Mouse (Mus musculus) lung, postnatal 4 days (tissue): ENCODE measurements at regions not wholly inside any gene's neighbourhood (a gene's known extent, or its start where the extent isn't known, plus 50 kb on each side); places are given as distances from the start of the nearest gene placed in this dataset.

Experiments
- DNase-seq, 2 experiments: peaks; one replicate each; pipeline ENCODE4 v3.0.0; 2021

DNA sequence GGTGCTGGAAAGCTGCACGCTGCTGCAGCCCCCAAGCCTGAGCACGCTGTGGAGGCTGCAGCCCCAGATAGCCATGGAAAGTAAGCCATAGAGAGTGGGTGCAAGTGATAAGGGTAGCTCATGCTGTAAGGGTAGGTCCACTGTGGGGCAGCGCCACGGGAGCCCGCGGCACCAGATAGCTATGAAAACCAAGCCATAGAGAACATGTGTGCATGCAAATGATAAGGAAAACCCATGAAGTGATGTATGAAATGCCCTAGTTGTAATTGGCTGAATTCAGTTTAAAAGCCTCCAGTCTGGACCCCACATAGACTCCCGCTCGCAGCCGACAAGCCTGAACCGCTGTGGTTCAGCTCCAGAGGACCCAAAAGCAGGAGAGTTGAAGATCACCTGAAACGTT, 58.8 kb upstream of the L3mbtl3 start:
- no peak for DNase-seq

DNA sequence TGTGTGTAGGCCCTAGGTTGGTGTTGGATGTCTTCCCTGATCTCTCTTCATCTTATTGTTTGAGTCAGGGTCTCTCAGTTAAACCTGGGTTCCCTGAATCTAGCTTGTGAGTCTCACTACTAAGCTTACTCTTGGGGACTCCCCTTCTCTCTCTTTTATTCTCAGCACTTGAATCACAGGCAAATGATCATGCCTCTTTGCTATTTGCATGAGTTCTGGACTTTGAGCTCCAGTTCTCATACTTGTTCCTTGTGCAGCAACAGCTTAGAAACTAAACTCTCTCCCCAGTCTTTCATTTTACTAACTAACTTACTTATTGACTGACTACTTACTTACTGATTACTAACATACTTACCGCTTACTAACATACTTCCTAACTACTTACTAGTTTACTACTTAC, 64.9 kb upstream of the L3mbtl3 start:
- DNase-seq: no peak

DNA sequence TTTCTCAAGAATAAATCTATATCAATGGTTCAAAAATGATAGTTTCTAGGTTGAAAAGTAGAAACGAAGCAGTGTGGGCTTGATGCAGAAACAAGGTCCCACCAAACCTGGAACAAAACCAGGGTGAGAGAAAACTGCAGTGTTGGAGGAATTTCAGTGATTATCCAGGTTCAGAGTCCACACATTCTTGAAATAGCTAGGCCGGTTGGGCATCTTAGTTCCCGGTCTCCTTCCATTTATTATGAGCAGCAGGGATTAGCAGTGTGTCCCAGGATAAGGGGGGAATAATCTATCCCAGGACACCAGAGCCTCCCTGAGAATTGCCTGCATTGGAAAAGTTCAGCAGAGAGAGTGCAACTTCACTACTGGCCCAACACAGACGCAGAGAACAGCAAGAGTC, 108.5 kb upstream of the L3mbtl3 start:
- no peak for DNase-seq

DNA sequence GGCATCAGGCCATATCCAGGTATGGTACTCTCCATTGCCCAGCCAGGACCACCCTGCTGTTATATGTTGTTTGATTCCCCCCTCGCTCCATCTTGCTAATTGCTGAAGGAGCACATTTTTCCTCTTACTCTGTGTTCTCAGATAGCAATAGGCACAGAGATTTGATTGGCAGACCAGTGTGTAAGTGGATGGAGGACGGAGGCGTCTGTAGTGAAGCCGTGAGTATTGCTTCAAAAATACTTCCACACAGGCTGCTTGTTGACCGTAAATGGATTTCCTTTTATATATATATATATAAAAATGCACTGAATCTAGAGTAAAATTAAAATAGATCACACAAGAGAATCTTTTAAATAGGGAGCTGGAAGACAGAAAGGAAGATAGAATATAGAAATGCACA, 115.6 kb upstream of the L3mbtl3 start:
- no peak for DNase-seq

DNA sequence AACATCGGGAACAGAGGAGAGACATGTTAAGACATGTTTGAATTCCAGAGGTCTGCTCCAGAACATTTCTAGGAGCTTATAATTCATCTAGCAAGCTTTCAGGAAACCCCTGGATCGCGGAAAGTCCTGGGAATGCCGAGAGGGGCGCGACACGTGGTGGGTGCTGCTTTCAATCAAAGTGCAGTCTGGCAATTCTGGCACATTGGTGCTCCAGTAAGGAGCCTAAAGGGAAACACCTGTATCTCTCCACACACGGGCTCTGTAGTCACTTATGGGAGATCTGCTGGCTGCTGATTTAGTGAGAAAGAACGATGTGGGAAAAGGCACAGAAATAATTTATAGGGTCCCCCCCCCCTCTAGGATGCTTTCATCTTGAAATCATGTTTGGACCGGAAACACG, 116.4 kb upstream of the L3mbtl3 start:
- DNase-seq: no peak

DNA sequence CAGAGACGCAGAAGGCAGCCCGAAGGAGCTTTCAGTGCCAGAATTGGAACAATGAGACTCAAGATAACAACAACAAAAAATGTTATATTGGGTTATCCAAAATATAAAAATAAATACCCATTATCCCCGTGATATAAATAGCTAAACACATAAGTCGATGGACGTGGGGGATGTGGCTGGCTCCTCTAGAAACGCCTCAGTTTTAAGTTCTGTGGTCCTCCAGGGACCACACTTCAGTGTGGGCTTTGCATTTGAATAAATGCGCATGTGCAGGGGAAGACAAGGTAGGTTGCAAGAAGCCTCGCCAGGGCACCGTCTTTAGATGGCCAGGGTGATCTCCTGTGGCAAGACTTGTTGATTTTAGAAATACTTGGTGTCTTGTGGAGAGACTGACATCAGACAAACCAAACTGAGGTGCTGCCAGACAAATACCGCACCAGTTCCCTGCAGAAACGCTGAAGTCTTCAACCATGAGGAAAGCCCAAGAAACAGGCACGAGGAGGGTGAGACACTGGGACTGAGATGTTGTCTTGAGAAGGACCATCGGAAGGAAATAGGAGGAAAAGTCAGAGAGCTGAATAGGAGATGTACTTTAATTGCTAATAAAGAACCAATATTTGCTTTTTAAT, 117.2 kb upstream of the L3mbtl3 start:
- no peak for DNase-seq

DNA sequence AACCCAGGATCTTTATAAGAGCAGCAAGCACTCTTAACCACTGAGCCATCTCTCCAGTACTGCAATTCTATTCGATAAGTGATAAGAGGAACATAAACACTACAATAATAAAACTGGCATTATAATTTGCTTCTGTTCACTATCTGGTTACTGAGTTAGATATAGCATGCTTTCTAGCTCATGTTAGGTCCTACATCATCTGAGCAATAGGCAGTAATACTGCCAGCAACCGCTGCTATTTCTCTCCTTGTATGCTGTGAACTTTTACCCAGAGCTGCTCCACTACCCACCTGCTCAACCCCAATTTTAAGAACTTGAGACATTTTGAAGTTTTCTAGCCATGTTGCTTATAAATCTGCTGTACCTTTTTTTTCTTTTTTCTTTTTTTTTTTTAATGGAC, 118.0 kb upstream of the L3mbtl3 start:
- DNase-seq: no peak

DNA sequence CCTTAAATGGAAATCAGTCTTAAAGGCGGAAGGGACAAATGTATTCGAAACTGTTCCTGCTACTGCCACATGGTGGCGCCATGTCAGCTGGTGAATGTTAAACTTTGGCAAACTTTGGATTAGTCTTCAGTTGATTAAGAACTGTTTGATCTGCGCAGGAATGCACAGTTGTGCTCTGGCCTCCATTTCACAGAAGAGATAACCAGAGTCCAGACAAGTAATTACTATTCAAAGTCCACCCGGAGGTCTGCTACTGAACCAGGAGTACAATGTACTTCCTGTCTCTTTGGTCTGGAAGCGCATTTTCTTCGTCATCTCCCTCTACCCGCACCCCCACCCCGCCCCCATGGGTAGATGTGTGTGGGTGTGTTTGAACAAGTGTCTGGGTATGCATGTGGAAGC, 118.6 kb upstream of the L3mbtl3 start:
- peak in 1 of 2 experiments; percentile 54 for DNase-seq

DNA sequence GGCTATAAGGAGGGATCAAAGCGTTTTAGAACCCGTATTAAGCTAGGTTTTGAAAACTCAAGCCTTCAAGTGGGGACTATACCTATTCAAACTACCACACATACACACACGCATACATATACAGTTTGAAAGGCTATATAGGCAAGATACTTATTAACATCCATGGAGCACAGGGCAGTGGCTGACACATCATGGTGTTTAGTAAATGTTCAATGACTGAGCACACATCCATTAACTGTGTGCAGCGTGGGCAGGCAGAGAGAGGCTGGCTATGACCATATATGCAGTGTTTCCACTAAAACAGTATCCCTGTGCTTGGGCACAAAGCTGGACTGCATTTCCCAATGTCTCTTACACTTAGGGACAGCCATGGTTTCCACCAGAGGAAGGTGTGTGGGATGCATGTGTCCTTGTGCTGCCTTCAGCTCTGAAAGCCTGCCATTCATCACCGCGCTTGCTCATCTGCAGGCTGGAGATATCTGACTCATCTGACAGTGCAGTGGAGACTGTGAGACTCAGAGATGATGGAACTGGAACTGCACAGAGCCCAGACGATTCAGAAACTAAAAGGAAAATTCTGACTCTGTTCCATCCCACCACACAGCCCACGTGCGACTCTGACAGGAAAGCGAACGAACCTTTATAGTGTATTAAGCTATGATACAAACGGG, 124.6 kb upstream of the L3mbtl3 start:
- DNase-seq: no peak

DNA sequence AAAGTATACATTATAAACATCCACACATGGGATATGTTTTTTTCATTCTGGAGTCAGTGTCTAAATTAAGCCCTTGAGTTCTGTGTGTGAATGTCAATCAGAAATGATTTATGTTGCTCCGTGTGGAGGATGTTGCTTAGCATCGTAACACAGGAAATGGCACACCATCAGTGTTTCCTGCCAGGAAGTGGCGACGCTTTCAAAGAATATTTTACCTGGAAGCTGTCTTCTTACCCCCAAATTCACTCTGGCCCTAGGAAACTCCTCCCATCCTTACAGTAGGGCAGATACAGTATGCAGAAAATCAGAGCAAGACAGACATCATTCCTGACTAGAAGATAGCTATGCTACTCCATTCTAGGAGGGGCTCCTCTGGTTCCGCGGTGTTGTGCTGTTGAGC, 145.1 kb upstream of the L3mbtl3 start:
- no peak for DNase-seq

DNA sequence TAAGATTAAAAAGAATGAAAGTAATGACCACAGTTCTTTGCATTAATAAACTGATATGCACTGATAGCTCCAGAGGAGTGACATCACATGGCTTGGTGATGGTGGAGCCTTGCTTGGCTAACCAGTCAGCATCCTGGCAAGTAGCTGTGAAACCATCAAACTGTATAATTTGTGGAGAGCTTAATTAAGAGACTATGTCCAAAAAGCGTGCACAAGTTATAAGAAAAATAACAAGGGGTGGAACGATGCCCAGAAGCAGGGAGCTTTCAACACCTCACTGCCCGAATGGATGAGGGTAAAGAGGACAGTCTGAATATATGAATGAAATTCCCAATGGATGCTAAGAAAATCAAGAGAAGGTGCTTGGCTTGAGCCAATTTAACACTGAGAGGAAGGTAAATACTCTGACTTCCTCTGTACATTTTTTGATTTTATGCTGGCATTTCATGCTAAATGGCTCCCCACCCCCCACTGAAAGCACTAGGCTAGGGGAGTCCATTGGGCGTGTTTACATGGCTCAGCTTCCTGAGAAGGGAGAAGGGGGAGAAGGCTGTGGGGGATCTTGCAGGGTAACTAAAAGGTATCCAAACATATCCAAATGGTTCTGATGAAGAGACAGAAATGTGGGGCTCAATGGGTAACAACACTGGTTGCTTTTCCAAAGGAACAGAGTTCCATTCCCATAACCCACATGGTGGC, 150.2 kb upstream of the L3mbtl3 start:
- no peak for DNase-seq

DNA sequence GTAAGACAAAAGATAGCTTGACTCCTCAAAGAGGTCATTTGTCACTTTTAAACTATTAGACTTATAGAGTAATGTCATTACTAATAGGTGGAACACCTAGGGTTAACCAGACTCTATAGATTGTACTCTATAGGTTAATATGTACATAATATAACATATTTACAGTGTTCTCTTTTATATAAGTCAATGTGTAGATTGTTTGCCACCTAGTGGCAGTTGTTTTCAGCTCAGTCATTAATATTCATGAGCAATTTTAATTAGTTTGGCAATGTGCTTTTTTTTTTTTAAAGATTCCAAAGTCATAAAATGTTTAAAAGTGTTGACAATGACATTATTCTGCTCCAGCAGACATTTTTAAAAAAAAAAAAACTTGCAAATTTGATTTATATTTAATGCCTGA, 164.4 kb upstream of the L3mbtl3 start:
- no peak for DNase-seq

DNA sequence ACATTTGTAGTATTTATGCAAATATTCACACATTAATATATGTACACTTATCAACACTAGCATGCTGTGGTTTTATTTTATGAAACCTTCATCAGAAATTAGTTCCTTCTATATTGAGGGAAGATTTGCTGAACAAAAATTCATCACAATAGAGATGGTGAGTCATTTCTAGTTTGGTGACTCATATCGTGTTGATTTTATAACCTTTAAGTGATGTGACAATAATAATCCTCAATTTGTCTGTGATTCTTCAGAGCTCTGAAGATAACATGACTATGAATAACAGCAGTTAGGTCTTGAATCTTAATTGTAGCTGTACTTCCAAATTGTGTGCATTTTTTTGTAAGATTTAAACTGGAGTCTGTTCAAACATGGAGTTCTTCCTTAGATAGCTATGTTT, 168.3 kb upstream of the L3mbtl3 start:
- DNase-seq: no peak

DNA sequence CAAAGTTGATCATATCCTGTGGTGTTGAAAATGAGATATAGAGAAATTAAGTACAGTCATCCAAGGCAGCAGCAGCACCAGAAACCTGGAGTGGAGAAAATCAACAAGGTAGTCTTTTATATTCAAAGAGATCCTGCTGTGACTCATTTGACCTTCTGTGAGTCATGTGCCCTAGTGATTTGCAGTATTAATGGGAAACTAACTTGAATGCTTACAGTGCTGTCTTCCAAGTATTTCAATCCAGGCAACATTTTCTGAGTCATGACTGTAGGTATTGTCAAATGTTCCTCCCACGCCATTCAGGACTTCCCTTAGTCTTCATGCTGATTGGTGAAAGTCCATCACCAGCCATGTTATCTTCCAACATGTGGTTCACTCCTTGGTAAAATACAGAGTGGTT, 169.0 kb upstream of the L3mbtl3 start:
- no peak for DNase-seq

DNA sequence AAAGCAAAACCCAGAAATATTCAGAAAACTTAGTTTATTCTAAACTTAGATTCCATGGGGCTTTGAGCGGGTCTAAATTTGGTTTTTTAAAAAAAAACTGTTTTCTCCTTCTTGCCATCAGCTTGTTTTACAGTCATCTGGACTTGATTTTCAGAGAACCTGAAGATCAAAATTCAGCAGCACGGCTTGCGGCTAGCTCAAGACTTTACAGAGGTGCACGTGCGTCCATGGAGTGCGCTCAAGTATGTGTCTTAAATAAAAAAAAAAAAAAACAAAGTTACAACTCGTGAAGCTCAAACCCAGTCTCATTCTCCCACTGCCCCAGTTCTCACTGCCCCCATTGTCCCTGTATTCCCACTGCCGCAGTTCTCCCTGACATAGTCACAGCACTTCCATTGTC, 180.5 kb upstream of the L3mbtl3 start:
- no peak for DNase-seq

DNA sequence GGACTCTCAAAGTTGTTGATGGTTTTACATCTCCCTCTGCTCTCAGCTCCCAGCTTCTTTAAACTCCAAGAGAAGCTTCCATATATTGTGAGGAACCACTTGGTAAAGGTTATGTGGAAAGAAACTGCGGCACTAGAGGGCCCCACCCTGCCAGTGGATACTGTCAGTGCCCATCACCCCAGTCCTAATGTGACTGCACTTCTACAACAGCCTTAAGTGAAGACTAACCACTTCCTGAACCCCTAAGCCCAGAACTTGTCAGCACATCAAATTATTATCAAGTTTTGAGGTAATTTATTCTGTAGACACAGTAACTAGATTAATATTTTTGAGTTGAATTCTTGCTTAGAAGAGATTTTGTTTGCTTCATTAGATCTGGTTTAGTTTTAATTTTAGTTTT, 182.3 kb upstream of the L3mbtl3 start:
- DNase-seq: no peak

DNA sequence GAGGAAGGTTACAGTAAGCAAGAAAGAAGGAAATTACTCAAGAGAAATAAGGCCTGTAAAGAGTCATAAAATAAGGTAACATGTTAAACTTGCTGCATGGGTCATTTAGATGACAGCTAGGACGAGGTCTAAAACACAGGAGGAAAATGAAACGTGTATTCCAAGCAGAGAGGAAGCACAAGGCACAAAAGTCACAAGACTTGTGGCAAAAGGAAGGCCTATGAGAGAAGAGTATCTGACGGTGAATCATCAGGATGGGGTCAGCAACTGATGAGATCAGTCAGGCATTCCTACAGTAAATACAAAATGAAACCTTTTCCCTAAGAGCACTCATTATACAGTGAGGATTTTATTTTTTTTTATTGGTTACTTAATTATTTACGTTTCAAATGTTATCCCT, 183.6 kb upstream of the L3mbtl3 start:
- no peak for DNase-seq

DNA sequence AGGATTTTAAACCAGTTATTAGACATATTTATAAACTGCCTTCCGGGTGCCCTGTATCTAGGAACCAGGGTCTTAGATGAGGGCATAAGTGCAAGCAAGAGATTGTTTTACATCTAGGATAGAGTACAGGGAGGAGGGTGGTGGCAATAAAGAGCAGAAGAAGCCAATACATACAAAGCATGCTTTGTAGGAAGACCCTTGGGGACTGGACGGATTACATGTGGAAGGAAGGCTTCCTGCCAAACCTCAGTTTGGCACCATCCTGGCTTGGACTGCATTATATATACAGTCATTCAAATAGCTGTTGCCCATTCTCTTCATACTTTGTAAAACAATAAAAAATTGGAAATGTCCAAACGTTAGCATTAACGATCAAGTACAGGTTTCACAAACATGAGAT, 184.7 kb upstream of the L3mbtl3 start:
- no peak for DNase-seq

DNA sequence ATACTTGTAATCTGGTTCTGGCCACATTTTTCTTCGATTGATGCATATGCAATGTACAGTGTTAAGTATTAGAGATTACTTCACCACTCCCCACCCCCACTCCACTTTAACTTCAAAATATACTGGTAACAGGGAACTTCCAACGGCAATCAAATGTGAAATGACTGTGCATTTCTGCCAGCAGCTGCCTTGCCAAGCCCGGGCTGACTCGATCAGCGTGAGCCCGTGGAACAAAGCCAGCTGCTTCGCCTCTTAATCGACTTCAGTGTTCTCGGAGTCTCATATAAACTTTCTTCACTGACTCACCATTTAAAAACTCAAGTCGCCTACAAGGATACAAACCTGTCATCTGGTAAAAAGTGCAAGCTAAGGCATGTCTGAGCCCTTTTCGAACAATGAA, 188.7 kb upstream of the L3mbtl3 start:
- DNase-seq: peak; percentile 36 to 62

DNA sequence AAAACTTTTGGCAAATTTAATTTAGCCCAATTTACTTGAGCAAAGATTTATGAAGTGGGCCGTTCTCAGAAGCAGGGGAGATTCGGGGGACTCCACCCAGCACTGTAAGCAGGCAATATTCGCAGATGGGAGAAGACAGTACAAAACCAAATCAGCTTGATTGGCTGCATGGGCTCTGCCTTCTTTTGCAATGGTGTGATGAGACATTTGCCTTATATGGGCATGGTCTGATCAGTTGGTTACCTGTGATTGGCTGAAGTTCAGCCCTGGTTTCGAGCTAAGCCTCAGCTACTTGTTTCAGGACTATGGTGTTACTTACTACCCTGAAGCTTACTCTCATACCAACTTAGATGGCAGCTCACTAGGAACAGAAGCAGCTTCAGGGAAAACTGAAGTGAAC, 185.6 kb upstream of the Arhgap18 start:
- no peak for DNase-seq

DNA sequence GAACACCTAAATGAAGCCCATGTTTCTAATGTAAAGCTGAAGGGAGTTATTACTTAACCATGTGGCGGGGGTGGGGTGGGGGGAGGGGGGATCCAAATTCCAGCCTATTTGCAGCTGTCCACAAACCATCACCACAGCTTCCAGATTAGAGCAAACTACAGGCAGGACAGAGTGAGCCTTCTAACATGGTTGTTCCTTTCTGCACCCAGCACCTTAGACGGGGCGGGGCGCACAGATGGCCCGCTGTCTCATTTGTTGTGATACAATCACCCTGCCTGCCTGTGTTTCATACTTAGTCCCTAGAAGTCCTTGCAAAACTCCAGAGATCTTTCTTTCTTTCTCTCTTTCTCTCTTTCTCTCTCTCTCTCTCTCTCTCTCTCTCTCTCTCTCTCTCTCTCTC, 182.8 kb upstream of the Arhgap18 start:
- DNase-seq: no peak

DNA sequence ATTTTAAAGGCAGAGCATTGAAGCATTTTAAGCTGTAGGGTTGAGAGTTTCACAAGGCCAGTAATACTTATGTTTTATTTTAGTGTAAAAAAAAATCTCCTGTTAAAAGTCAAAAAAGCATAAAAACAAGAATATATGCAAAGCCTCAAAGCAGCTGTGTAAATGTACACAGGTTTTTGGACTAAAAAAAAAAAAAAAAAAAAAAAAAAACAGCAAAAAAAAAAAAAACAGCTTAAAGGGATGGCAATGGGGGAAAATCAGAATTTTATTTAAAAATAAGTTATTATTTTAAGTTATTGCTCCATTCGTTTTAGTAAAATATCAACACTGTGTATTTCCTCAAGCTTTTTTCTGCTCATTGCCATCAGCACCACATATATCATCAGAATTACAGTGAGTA, 181.8 kb upstream of the Arhgap18 start:
- no peak for DNase-seq

DNA sequence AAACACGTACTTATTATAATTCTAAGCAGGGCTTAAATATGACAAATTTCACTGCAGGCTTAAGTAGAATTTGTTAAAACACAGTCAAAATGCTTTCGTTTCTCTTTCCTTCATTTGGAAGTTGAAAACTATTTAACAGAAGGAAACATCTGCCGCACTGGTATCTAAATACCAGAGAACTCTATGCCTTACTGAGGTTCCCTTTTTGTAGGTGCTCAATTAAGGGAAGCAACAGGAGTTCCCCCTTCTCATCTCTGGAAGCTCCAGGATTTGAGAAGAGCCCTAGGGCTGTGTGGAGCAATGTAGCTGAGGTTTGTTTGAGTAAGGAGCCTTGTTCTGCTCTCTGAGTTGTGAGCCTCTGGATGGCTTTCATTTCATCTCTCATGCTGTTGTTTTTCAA, 177.1 kb upstream of the Arhgap18 start:
- DNase-seq: no peak

DNA sequence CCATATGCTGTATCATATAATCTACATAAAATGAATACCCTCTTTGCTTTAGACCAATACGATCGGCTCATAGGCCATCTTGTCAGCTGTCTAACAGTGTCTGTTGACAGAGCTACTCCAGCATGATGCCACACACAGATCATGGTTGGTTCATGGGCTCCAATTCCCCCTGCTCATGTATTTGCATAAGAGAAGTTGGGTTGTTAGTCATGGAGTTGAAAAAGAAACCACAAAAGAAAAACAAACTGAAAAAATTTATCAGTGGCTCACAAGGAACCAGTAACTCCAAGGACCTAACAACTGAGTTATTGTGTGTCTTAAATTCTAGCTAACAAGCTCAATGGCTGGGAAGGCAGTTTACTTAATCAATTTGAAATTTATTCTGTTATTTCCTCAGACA, 176.1 kb upstream of the Arhgap18 start:
- DNase-seq: no peak

DNA sequence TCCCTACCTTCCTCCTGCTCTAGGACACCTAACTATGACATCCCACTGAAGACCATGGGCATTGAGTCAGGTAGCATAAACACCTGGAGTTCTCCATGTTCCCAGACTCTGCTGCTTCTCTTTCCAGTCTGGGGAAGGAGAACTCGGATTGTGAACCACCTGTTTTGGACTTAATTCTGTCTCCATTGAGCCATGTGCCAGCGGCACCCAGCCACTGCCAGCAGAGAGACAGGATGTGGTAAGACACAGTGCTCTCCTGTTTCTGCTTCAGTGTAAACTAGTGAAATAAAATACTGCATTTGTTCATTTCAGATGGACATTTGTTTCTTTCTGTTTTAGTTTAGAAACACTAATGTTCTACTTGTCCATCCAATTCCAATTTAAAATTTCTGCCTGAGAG, 168.1 kb upstream of the Arhgap18 start:
- DNase-seq: no peak
